Mouse (Mus musculus): ENCODE measurements around the gene AI837181.

AI837181 gene

DNA sequence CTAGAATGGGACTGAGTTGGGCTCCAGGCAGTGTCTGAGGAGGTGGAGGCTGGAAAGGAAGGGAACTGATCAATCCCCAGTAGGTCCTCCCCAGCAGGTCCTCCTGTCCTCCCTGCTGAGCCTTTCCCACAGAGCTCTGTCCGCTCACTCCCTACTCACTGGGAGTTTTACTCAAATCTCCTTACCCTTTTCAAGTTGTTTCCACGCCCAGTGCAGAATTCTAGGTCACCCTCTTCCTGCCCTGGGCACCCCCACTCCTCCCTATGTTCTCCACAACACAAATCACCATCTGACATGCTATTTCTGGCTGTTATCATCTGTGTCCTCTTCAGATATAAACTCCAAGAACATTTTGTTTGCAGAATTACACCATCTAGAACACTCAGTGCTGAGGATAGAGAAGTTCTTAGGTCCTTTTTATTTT lies 10.4 kb upstream of the AI837181 start:
- no peak for DNase-seq (ENCODE audit: low read depth, low spot score)

DNA sequence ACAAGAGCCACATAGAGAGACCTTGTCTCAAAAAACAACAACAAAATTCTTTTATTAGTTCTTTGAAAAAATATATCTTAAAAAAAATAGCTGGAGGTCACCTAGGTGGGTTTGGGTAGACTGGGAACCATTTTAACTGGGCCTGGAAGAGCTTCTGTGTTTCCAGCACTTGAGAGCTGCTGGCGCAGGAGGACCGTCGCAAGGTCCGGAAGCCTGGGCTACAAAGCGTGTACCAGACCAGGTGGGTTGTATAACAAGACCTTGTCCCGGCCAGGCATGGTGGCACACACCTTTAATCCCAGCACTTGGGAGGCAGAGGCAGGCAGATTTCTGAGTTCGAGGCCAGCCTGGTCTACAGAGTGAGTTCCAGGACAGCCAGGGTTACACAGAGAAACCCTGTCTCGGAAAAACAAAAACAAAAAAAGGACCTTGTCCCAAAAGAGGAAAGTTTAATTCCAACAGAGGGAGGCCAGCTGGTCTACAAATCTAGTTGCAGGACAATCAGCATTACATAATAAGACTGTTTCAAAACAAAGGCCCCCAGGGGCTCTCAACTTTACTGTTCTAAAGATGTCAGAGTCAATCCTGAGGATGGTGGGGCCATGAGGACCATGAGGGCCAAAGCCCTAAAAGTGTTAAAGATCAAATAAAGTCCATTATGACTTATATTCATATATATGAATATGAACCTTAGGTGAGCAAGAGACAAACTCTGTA lies 6.0 kb upstream of the AI837181 start:
- no peak for DNase-seq (ENCODE audit: low read depth, low spot score)

- DNase-seq (ENCODE audit: low read depth, low spot score), result no peak
Observed at GRCm38 (mm10) chr19:5419630-5420029, 5.3 kb upstream of the AI837181 start.

- DNase-seq (ENCODE audit: low read depth, low spot score), result no peak
Observed at GRCm38 (mm10) chr19:5420579-5420978, 4.4 kb upstream of the AI837181 start.

GRCm38 (mm10) chr19:5421784-5422183 lies 3.2 kb upstream of the AI837181 start:
- no peak for DNase-seq (ENCODE audit: low read depth, low spot score)

DNA sequence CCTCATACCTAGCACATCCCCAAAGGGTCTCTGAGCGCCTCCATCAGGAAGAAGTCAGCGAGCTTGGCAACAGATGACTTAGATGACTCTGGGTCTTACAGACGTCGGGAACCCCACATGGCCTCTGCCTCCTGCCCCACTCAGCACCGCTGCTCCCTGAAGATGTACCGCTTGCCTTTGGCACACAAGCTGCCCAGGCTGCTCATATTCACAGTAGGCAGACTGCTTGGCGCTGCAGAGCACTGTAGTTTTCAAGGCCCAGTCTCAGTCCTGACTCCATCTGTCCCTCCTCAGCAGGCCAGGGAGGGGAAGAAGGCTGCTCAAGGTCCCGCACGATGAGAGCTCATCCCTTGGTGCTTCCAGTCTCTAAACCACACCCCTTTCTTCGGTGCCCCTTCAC lies 2.7 kb upstream of the AI837181 start:
- no peak for DNase-seq (ENCODE audit: low read depth, low spot score)

GRCm38 (mm10) chr19:5422895-5423443 lies 2.0 kb upstream of the AI837181 start:
- no peak for DNase-seq (ENCODE audit: low read depth, low spot score)

GRCm38 (mm10) chr19:5423561-5423960 lies 1.4 kb upstream of the AI837181 start:
- DNase-seq (ENCODE audit: low read depth, low spot score), result no peak

GRCm38 (mm10) chr19:5424092-5424781 lies 707 bp upstream of the AI837181 start:
- DNase-seq (ENCODE audit: low read depth, low spot score), result no peak

GRCm38 (mm10) chr19:5425906-5426565 lies 1.1 kb downstream of the AI837181 start:
- DNase-seq (ENCODE audit: low read depth, low spot score), result no peak

GRCm38 (mm10) chr19:5426640-5427290 lies 1.8 kb downstream of the AI837181 start:
- DNase-seq (ENCODE audit: low read depth, low spot score), result no peak

DNA sequence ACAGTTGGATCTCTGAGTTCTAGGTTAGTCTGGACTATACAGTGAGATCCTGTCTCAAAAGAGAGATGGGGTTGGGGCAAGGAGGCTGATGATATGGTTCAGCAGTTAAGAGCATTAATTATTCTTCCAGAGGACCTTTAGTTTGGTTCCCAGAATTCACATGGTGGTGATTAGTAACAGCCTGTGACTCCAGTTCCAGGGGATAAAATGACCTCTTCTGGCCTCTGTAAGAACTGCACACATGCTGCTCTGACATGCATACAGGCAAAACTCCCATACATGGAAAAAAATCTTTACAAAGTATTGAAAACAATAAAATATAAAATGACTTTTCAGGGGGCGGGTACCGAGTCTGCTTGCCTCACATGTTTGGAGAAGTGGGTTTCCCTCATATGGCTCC lies 3.1 kb downstream of the AI837181 start:
- DNase-seq (ENCODE audit: low read depth, low spot score), result peak; percentile 44

DNA sequence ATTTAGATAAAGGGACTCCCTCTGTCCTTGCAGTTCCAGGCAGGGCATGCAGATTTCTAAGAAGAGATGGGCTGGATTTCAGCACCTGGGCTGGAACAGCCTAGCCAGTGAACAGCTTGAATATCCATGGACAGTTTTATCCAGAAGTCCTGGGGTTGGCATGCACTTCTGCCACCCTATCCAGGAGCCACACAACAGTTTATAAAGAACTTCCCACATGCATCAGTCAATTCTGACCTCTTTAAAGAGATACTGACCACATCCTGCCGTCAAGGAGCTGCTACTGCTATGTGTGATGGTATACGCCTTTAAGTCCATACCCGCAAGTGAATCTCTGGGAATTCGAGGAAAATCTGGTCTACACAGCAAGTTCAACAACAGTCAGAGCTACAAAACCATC lies 4.3 kb downstream of the AI837181 start:
- DNase-seq (ENCODE audit: low read depth, low spot score), result no peak

DNA sequence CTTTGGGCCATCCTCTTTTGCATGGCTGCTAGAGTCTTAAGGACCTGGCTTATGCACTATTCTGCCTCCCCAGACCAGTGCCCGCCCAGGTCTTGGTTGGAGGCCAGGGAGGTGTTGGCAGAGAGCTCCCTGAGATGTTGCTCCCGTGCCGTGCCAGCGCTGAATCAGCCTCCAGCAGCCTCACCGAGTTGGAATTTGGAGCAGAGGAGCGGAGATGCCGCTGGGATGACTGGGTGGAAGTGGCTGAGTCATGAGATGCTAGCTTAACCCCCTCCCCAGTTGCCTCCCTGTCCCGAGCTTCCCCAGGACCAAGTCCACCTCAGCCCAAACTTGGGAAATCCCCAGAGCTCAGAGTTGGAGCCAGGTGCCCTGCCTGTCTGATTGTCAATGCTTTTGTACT lies 4.9 kb downstream of the AI837181 start:
- DNase-seq (ENCODE audit: low read depth, low spot score), result no peak

GRCm38 (mm10) chr19:5430408-5430807 lies 5.5 kb downstream of the AI837181 start:
- DNase-seq (ENCODE audit: low read depth, low spot score), result no peak

DNA sequence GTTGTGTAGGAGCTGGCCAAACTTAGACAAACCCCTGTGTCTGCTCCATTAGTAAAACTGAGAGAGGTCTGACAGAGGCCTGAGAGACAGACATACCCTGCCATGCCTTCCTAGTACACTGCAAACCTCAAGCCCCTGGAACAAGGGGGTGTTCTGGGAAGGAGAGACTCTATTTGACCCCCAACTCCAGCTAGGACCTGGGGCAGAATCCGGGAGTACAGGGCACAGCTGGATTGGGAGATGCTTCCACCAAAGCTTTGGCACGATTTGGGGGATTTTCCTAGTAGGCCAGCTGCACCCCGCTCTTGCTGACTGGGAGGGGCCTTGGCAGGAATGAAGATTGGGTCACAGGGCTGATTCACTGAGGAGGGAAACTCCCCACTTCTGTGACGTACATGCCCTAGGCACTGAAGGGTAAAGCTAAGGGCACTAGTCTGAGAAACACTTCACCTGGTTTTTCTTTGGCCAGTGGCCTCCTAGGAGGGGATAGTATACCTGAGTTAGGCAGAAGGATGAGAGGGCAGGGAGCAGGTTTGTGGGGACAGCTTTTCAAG lies 7.0 kb downstream of the AI837181 start:
- DNase-seq (ENCODE audit: low read depth, low spot score), result no peak

DNA sequence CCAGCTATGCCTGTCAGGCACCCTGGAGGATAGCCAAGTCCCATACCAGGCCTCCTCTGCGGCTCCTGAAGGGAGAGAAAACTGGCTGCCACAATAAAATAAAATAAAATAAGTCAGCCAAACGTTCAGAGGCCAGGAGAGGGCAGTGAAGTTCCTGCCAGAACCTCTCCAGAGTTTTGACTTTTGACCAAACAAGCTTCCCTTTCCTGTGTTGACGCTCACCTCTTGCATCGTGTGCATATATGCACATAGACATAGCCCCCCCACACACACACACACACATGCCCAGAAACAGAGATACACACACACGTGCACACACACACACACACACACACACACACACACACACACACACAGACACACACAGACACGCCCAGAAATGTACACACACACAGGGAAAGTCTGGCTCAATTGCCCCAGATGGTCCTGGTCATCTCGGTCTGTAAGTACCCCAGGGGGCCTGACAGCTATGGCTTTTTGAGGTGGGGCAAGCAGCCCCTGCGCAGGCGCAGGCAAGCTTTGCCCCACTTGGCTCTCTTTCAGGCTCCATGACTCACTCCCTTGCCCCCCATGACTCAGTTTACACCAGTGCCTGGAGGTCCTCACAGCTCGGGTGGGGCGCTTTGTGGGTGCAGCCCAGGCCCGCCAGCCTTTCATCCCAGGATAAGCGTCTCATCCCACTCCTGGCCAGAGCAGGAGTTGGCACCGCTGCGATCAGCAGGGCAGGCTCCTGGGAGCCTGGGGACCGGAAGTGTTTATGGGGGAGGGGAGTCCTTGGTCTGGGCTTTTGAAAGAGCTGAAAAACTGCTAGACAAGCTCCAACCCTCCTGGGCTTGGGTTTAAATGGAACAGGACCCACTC lies 8.3 kb downstream of the AI837181 start:
- DNase-seq (ENCODE audit: low read depth, low spot score), result no peak

DNA sequence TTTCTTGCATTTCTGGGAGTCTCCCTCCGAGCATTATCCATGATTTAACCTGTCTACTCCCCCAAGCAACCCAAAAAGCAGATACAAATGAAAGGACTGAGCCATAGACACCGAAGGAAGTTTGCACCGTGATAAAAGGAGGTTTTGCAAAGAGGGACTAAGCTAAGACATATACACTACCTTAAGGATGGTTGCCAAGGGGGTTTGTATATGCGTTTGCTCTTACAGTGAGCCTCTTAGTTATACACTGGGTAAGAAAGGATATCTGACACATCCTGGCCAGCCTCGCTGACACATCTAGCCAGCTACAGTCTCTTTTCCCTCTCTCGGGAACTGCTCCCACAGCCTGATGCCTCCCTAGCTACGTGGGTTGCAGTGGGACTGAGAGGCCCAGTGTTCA lies 9.0 kb downstream of the AI837181 start:
- no peak for DNase-seq (ENCODE audit: low read depth, low spot score)

DNA sequence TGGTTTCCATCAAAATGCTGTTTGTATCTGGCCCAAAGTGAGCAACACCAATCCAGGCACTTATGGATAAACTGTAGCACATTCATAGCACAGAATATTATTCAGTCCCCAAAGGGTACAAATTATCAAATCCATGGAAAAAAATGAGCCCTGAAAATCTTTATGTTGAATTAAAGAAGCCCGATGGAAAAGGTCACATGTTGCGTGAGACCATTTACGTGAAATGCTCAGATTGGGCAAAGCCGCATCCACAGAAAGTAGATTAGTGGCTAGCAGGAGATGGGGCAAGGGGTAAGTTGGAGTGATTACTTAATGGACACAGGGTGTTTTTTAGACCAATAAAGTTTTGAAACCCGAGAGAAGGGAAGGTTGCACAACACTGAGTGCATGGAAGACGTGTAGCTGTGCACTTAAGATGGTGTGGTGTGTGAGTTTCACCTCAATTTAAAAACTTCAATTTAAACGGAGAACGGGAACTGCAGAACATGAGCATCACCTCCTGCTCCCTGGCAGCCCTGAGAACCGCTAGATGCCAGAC lies 19.5 kb downstream of the AI837181 start:
- DNase-seq (ENCODE audit: low read depth, low spot score), result no peak

DNA sequence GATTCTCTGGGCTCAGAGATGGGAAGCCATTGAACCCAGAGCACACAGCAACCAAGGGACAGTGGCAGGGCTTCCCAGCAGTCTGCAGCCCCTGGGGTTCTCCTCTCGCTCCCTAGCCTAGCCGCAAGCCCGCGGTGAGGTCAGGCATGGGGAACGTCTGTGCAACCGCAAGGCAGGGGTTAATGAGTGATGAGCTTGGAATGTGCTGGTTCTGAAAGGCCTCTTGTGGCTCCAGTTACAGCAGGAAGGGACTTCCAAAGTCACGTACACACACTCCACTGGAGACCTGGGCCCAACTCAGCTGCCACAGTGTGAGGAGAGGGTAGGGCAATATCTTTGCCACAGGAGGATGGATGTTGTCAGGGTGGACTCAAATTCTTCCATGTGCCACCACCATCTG lies 20.0 kb downstream of the AI837181 start:
- no peak for DNase-seq (ENCODE audit: low read depth, low spot score)

Measured in retina, postnatal 7 days (tissue).